Mouse (Mus musculus): ENCODE results near the gene Meis2. TPM values are rescaled to one million over a fixed set of nuclear protein-coding genes. Genes with fewer than 3 reads are reported as not detected.
A peak's percentile ranks its signal among the peaks of the same experiment; 100 is the strongest.

Meis2 gene
- polyA plus RNA-seq, 1 experiment from 2014 or later, result 30.1 TPM

DNA sequence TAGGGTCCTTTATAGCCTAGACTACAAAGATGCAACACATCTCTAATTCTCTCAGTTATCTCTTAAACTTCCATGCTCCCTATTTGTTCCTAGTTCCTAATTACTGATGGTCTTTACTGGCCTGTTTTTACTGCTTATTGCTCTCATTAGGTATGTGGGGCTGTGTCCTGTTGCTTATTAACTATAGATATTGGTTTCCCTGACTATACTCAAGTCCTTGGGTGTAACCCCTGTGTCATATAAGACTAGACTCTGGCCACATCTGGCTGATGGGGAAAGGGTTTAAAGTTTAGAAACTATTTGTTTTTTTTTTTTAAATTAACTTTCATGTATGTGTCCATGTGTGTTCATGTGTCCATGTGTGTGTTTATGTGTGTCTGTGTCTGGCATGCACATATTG is 147.1 kb downstream of the Meis2 start:
- Histone ChIP-seq H3K9ac (no peak overlapping the region), H3K36me3 (peaks cover 27% of the 10 kb centered on the region), H3K4me3 (no peak overlapping the region), H3K27ac (replicated peaks) (no peak overlapping the region), H3K27me3 (replicated peaks) (no peaks in the 10 kb centered on the region), H3K9me3 (no peaks in the 10 kb centered on the region), H3K4me2 (no peak overlapping the region), H3K4me1 (peaks cover 73% of the 10 kb centered on the region)
- ATAC-seq (ENCODE audit: extremely low read depth, insufficient number of reproducible peaks, low FRiP score, low TSS enrichment), result no peak

- H3K9ac ChIP-seq, result no peak overlapping the region
- H3K36me3 ChIP-seq, result peaks cover 34% of the 10 kb centered on the region
- ATAC-seq (ENCODE audit: extremely low read depth, insufficient number of reproducible peaks, low FRiP score, low TSS enrichment), result no peak
- H3K9me3 ChIP-seq, result no peaks in the 10 kb centered on the region
- no peak overlapping the region for H3K4me2 ChIP-seq
- 49% methylated on average over 4 of the region's 4 CpGs for WGBS
- H3K27me3 ChIP-seq (replicated peaks), result no peaks in the 10 kb centered on the region
- H3K4me3 ChIP-seq, result no peak overlapping the region
- H3K4me1 ChIP-seq, result peaks cover 67% of the 10 kb centered on the region
- H3K27ac ChIP-seq (replicated peaks), result no peak overlapping the region
Observed at GRCm38 (mm10) chr2:115914539-115914938, 151.1 kb downstream of the Meis2 start.

DNA sequence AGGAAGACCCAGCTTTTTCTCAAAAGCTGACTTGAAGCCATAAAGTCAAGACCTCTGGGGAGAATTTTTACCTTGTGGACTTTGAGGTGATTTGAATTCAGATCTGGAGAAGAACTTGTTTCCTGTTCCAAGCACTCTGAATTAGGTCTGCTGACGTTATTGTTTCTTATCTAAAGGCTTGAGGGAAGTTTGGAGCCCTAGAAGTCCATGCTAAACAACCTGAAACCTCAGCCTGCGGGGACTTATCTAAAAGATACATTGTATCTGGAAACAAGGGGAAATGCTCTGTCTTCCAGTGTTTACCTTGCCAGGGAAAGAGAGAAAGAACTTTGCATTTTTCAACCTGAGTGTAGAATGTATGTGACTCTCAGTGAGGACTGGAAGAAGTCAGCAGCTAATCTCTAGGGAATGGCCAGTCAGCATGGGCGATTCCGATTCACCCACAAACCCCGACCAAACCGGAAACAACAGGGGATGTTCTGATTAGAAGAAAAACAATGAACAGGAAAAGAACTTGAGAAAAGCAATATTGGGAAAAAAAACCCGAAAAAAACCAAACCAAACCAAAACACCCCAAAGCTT is 152.6 kb downstream of the Meis2 start:
- H3K4me3 ChIP-seq, result no peak overlapping the region
- H3K4me1 ChIP-seq, result peaks cover 60% of the 10 kb centered on the region
- no peak overlapping the region for H3K9ac ChIP-seq
- H3K9me3 ChIP-seq, result no peaks in the 10 kb centered on the region
- ATAC-seq (ENCODE audit: extremely low read depth, insufficient number of reproducible peaks, low FRiP score, low TSS enrichment), result no peak
- H3K27me3 ChIP-seq (replicated peaks), result no peaks in the 10 kb centered on the region
- 29% methylated on average over 7 of the region's 7 CpGs for WGBS
- peak overlapping the region; percentile 53 for H3K27ac ChIP-seq (replicated peaks)
- no peak overlapping the region for H3K4me2 ChIP-seq
- peaks cover 20% of the 10 kb centered on the region for H3K36me3 ChIP-seq

DNA sequence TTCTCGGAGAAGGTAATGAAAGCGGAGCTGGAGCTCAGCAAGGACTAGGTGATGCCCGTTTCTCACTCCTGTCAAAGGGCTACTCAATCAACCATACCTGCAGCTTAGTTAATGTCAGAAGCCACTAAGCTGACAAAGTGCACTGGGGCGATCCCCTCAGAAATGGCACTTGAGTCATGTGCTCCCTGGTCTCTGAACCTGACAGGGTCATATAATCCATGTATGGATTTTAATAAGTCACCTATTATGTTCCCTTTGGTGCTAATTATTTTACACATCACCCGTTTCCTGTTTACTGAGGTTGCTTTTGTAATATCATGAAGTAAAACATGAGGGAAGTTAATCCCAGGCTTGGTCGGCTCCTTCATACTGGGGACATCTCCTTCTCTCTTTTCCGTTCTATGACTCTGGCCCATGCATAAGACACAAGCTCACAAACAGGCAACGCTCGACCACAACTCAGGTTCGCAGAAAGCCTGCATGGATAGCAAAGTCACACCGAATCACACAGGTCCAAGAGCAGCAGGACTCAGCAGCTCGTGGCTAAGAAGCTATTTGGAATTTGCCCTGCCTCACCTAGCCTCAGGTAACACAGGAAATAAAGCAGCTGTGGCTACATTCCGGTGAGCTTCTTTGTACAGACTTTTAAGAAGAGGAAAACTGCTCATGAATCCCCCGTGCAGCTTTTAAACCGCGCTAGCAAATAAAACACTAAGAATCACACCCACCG is 153.6 kb downstream of the Meis2 start:
- 80% methylated on average over 17 of the region's 17 CpGs for WGBS
- H3K27ac ChIP-seq (replicated peaks), result peak overlapping the region; percentile 53; the same call in 1 of the 2 replicates
- no peak overlapping the region for H3K4me2 ChIP-seq
- H3K27me3 ChIP-seq (replicated peaks), result no peaks in the 10 kb centered on the region
- peaks cover 60% of the 10 kb centered on the region for H3K4me1 ChIP-seq
- H3K36me3 ChIP-seq, result peaks cover 18% of the 10 kb centered on the region
- no peaks in the 10 kb centered on the region for H3K9me3 ChIP-seq
- H3K4me3 ChIP-seq, result no peak overlapping the region
- H3K9ac ChIP-seq, result no peak overlapping the region
- no peak for ATAC-seq (ENCODE audit: extremely low read depth, insufficient number of reproducible peaks, low FRiP score, low TSS enrichment)

GRCm38 (mm10) chr2:115910217-115910616 is 155.4 kb downstream of the Meis2 start:
- no peak overlapping the region for H3K9ac ChIP-seq
- peaks cover 17% of the 10 kb centered on the region for H3K36me3 ChIP-seq
- H3K27ac ChIP-seq (replicated peaks), result 0 out of 2 replicates have a peak overlapping the region, but pooled peaks have one; percentile 28
- WGBS, result 27% methylated on average over 4 of the region's 4 CpGs
- no peaks in the 10 kb centered on the region for H3K9me3 ChIP-seq
- ATAC-seq (ENCODE audit: extremely low read depth, insufficient number of reproducible peaks, low FRiP score, low TSS enrichment), result no peak
- H3K4me1 ChIP-seq, result peaks cover 44% of the 10 kb centered on the region
- no peaks in the 10 kb centered on the region for H3K27me3 ChIP-seq (replicated peaks)
- H3K4me2 ChIP-seq, result no peak overlapping the region
- no peak overlapping the region for H3K4me3 ChIP-seq

- H3K27me3 ChIP-seq (replicated peaks), result no peaks in the 10 kb centered on the region
- 53% methylated on average over 6 of the region's 6 CpGs for WGBS
- H3K9me3 ChIP-seq, result no peaks in the 10 kb centered on the region
- peak overlapping the region; percentile 61 for H3K27ac ChIP-seq (replicated peaks)
- no peak overlapping the region for H3K9ac ChIP-seq
- ATAC-seq (ENCODE audit: extremely low read depth, insufficient number of reproducible peaks, low FRiP score, low TSS enrichment), result no peak
- H3K4me3 ChIP-seq, result no peak overlapping the region
- H3K4me1 ChIP-seq, result peaks cover 55% of the 10 kb centered on the region
- 0 out of 2 replicates have a peak overlapping the region, but pooled peaks have one; percentile 11 for H3K4me2 ChIP-seq
- peaks cover 16% of the 10 kb centered on the region for H3K36me3 ChIP-seq
Observed at GRCm38 (mm10) chr2:115901007-115901406, 164.6 kb downstream of the Meis2 start.

DNA sequence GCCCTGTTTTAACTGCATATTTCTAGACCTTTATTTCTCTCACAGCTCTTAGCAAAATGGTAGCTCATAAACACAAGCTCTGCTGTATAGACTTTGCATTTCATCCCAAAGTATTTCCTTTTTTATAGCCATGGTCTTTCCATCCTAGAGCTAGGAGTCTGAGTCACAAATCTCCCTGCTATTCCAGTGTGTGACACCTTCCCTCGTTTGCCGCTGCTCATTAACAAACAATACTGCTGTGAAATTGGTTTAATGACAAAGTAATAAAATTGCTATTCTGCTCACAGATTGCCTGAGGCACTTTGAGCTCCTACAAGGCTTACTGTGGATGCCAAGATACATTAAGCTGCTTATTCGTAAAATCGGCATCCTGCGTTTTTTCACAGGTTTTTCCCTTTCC is 168.1 kb downstream of the Meis2 start:
- Histone ChIP-seq H3K4me1 (peaks cover 86% of the 10 kb centered on the region), H3K27me3 (replicated peaks) (no peaks in the 10 kb centered on the region), H3K9ac (no peak overlapping the region), H3K4me3 (no peak overlapping the region), H3K9me3 (no peaks in the 10 kb centered on the region), H3K4me2 (no peak overlapping the region), H3K27ac (replicated peaks) (no peak overlapping the region), H3K36me3 (peaks cover 5% of the 10 kb centered on the region; the same call in 1 of the 2 replicates)
- no peak for ATAC-seq (ENCODE audit: extremely low read depth, insufficient number of reproducible peaks, low FRiP score, low TSS enrichment)
- WGBS, result 67% methylated on average over 5 of the region's 5 CpGs

- Histone ChIP-seq H3K4me2 (no peak overlapping the region), H3K9ac (no peak overlapping the region), H3K27ac (replicated peaks) (peak overlapping the region; percentile 86; the same call in 1 of the 2 replicates), H3K4me3 (no peak overlapping the region), H3K27me3 (replicated peaks) (no peaks in the 10 kb centered on the region), H3K9me3 (no peaks in the 10 kb centered on the region), H3K4me1 (peaks cover 90% of the 10 kb centered on the region), H3K36me3 (peaks cover 5% of the 10 kb centered on the region; the same call in 1 of the 2 replicates)
- 24% methylated on average over 2 of the region's 2 CpGs for WGBS
- ATAC-seq (ENCODE audit: extremely low read depth, insufficient number of reproducible peaks, low FRiP score, low TSS enrichment), result no peak
Observed at GRCm38 (mm10) chr2:115897001-115897400, 168.6 kb downstream of the Meis2 start.

DNA sequence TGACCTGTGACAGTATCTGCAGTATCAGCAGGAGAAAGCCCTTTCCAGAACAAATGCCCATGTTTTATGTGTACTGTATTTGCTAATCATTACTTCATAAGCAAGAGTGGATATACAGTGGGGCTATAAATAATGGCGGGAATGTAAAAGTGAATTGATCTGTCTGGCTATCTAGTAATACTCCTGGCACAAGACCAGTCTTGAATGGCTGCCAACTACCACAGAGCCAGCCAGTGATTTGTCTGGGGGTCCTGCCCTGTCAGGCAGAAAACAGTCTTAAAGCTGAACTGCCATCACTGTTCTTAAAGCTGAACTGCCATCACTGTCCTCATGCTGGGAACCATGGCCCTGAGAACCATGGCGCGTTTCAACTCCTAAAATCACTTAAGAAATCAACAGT is 169.9 kb downstream of the Meis2 start:
- Histone ChIP-seq H3K36me3 (peaks cover 5% of the 10 kb centered on the region; the same call in 1 of the 2 replicates), H3K27me3 (replicated peaks) (no peaks in the 10 kb centered on the region), H3K27ac (replicated peaks) (peak overlapping the region; percentile 86), H3K4me2 (peak overlapping the region; percentile 26), H3K4me3 (no peak overlapping the region), H3K4me1 (peaks cover 86% of the 10 kb centered on the region), H3K9ac (no peak overlapping the region), H3K9me3 (no peaks in the 10 kb centered on the region)
- ATAC-seq (ENCODE audit: extremely low read depth, insufficient number of reproducible peaks, low FRiP score, low TSS enrichment), result no peak
- 54% methylated on average over 3 of the region's 3 CpGs for WGBS

DNA sequence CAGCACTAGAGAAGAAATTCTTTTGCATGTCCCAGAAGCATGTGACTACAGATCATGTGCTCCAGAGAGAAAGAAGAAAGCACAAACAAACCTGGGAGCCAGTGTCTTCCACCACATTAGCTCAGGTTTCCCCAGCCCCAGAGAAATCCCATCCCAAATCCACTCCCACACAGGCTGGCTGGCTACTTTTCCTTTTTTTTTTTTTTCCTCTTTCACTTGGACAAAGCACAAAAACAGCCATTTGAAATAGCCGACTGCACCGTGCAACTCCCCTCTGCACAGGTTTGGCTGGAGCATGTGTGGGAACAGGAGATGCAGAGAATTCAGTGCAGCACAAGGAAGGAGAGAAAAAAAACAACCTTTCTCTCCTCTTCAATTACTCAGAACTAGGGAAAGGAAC is 170.4 kb downstream of the Meis2 start:
- Histone ChIP-seq H3K9me3 (no peaks in the 10 kb centered on the region), H3K36me3 (peaks cover 3% of the 10 kb centered on the region), H3K27ac (replicated peaks) (peak overlapping the region; percentile 86), H3K4me2 (peak overlapping the region; percentile 26), H3K4me1 (peaks cover 83% of the 10 kb centered on the region), H3K27me3 (replicated peaks) (no peaks in the 10 kb centered on the region), H3K9ac (no peak overlapping the region), H3K4me3 (no peak overlapping the region)
- WGBS, result 32% methylated on average over 2 of the region's 2 CpGs
- ATAC-seq (ENCODE audit: extremely low read depth, insufficient number of reproducible peaks, low FRiP score, low TSS enrichment), result no peak

DNA sequence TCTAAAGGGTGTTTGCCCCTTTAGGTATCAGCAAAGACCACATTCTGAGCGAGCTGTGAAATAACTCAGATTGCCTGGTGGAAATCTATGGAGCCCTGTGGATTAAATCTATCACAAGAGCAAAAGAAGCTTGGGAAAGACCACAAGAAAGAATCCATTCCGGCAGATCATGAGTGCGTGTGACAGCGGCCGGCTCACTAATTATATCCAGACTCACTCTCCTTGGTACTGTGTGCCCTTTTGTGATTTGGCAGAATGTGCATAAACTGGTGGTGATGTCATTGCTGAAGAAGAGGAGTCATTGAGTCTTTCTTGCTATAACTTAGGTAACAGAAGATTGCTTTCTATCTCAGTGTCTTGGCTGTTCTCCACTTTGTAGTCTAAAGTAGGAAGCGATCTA is 172.5 kb downstream of the Meis2 start:
- Histone ChIP-seq H3K4me2 (no peak overlapping the region), H3K4me3 (no peak overlapping the region), H3K27me3 (replicated peaks) (no peaks in the 10 kb centered on the region), H3K36me3 (peaks cover 6% of the 10 kb centered on the region), H3K4me1 (peaks cover 74% of the 10 kb centered on the region), H3K27ac (replicated peaks) (peak overlapping the region; percentile 55), H3K9me3 (no peaks in the 10 kb centered on the region), H3K9ac (no peak overlapping the region)
- ATAC-seq (ENCODE audit: extremely low read depth, insufficient number of reproducible peaks, low FRiP score, low TSS enrichment), result no peak
- 49% methylated on average over 6 of the region's 6 CpGs for WGBS

DNA sequence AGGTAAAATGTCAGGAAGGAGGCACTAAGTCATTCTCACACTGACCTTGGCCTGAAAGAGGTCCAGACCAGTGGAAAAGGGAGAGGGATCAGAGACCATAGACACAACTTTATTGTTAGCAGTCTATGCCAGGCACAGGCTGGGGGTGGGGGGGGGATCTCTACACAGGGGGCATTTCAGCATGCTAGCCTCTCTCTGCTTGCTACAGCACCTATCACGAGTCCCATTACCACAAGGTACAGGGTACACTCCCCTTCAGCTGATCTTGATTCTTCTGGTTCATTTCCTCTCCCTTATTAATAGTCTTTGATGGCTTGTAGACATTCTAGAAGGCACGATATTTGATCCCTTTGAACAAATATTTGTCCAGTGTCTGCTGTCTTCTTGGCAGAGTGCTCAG is 174.9 kb downstream of the Meis2 start:
- Histone ChIP-seq H3K9ac (no peak overlapping the region), H3K27me3 (replicated peaks) (no peaks in the 10 kb centered on the region), H3K27ac (replicated peaks) (no peak overlapping the region), H3K4me2 (no peak overlapping the region), H3K4me1 (peaks cover 62% of the 10 kb centered on the region), H3K4me3 (no peak overlapping the region), H3K36me3 (peaks cover 23% of the 10 kb centered on the region), H3K9me3 (no peaks in the 10 kb centered on the region)
- ATAC-seq (ENCODE audit: extremely low read depth, insufficient number of reproducible peaks, low FRiP score, low TSS enrichment), result no peak
- WGBS, result 62% methylated on average over 2 of the region's 2 CpGs
